Mouse (Mus musculus) thymus, adult 2 months (tissue): Measurements from ENCODE around the gene Phc1.

Experiments used
- CTCF ChIP-seq: fragments of 200-500 bp; IDR thresholded peaks from 2 replicates; pipeline ENCODE4 v1.5.1; 2012; ENCODE audit warnings: mild to moderate bottlenecking, control low read depth, low read length, moderate library complexity, borderline replicate concordance; ENCODE audit not compliant: control insufficient read depth, poor library complexity, insufficient read depth; ENCODE audit errors: extremely low read depth
- POLR2A ChIP-seq: fragments of 200-500 bp; IDR thresholded peaks from 2 replicates; pipeline ENCODE4 v1.6.1; 2012; ENCODE audit warnings: mild to moderate bottlenecking, low read length, control low read depth, moderate library complexity; ENCODE audit not compliant: control insufficient read depth, poor library complexity, insufficient read depth; ENCODE audit errors: extremely low read depth

GRCm38 (mm10) chr6:122368245-122368644, 27.9 kb upstream of the Phc1 start:
- TF ChIP-seq CTCF (no peak), POLR2A (no peak)
